Mouse (Mus musculus) T-cell, adult 66 days (primary cell): ENCODE measurements around the gene Cd4. TPM values are rescaled to one million over a fixed set of nuclear protein-coding genes. Genes with fewer than 3 reads are reported as not detected.

Experiments used
- total RNA-seq, 2 experiments: library from RNA; stranded (reverse); gene quantifications; 3 replicates in 1 of 2; 4 replicates in 1 of 2; pipeline ENCODE4 v1.2.4; 2023

Gene Cd4
- 100 to 1,000 TPM; 241 to 278 TPM for total RNA-seq

DNA sequence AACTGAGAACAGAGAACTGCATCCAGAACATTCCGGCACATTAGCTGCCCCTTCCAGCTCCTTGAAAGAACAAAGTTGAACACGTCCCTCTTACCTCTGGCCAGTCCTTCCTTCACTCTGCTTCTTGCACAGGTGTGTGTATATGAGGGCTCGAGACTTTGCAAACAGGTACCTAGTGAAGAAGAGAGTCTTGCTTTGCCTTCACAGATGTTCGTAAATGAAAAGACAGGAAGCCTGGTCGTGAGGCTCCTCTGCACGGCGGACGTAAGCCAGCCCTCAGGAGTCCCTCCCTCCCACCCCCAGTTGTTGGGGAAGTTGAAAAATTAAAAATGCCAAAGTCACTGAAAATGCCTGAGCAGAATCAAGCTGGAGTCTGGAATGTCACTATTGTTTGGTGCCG is at the start of gene Cd4:
Gene Cd4 (minus strand): TSS at position 236 of the 400 bp plus-strand sequence.

DNA sequence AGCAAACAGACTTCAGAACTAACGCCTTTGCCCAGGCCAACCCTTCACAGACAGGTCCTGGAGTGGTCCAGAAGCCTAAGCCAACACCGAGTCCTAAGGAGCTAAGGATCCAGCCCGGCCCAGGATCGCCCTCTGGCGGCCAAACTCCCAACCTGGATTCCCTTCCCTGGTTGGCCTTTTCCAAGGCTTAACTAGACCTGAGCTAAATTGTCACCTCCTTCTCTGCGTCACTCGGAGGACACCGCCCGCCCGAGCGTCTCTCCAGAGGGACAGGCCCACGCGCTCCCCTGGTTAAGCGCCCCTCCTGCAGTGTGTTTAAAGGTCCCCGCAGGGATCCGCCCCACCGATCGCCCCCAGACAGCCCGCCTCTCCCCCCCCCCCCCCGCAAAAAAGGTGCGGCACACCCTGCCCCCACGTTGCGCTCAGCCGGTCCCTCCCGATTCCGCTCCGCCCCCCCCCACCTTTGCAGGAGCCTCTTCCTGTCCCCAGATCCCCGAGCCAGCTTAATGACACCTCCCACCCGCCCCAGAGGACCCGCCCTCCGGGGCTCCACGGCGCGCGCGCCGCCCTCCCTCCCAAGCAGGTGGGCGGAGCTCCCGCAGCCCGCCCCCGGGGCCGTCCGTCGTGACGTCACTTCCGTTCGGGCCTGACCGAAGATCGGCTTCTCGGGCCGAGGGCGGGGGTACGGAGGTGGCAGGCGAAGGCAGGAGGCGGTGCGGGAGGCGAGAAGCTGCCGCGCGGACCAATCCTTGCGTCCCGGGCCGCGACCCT is 42.9 kb upstream of the Cd4 start, which contains the start of gene Mlf2:
Gene Mlf2 (plus strand): TSS at position 633 of the 771 bp plus-strand sequence.

DNA sequence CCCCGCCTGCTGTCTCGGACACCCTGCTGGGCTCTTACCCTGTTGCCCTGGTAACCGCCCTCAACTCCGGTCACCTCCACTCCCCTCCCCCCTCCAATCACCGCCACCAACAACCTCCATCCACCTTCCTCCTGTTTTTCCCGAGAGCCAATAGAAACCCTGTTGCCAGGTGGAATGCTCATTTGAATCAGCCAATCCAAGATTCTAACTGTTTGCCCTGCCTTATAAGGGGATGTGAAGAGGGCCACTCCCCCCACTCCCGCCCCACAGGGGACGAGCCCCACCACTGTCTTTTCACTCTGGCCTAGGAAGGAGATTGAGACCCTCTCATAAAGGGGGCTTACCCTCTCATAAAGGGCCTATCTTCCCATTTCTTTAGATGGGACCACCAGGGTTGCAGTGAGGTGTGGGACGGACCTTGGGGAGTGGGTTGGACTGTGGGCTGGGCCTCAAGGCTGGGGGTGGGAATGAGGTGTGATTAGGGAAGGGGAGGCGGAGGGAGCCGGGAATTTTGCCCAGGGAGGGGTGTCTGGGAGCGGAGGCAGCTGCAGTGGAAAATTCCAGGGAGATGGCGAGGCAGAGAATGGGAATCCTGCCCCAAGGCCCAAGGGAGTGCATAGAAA is 31.8 kb upstream of the Cd4 start, which contains the start of gene Ptms:
Gene Ptms (minus strand): TSS at position 409 of the 623 bp plus-strand sequence.

DNA sequence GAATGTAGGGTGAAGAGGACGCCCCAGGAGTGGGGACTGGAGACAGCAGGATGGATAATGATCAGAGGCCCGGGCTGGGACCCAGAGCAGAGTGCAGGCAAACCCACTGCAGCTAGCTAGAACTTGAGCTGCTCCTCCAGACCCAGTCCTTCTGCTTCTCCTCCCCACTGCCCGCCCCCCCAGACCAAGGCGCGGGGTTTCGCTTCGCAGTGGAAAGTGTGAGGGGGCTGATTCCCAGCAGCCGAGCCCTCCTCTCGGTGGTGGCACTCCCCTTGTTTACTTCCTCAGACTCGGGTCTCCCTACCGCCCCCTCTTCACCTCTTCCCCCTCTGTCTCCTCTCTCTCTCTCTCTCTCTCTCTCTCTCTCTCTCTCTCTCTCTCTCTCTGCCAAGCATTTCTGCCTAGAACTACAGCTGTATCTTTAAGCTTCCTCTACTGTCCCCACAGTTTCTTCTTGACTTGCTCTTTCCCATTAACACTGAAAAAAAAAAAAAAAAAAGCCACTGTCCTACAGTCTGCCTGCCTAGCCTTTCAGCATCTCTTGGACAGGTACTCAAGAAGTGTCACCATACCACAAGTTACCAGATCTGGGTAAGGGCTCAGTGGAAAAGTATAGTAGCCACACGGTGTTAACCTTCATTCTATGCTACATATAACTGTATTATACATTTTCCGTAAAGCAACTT is 23.7 kb upstream of the Cd4 start, which contains the start of gene Lag3:
Gene Lag3 (minus strand): TSS at position 173 of the 686 bp plus-strand sequence.

DNA sequence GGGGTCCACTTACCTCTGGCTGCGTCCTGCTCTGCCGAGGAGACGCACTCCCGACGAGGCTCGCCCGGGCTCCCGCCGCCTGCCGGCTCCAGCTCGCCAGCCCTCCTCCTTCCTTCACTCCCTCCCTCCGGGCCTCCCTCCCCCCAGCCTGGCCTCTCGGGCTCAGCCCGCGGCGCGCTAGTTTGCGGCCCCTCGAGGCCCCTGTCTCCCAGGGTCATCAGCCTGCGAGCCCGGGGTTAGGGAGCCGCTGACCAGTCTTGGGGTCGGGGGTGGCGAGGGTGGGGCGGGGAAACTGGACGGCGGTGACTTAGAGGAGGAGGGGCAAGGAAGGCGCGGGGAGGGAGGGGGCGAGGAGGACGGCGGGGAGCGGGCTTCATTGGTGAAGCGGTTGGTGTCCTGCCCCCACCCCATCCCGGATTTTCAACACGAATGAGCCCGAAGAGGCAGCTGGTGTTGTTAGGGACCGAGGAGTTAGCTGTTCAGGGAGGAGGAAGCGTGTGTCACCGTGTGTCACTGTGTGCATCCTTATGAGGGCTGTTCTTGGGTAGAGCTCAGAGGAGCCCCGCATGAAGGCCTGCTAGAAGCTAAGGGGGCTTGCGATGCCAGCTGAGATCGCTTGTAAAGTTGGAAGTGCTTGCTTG is 24.2 kb downstream of the Cd4 start, which contains the start of gene Gpr162:
Gene Gpr162 (minus strand): TSS at position 326 of the 641 bp plus-strand sequence.

DNA sequence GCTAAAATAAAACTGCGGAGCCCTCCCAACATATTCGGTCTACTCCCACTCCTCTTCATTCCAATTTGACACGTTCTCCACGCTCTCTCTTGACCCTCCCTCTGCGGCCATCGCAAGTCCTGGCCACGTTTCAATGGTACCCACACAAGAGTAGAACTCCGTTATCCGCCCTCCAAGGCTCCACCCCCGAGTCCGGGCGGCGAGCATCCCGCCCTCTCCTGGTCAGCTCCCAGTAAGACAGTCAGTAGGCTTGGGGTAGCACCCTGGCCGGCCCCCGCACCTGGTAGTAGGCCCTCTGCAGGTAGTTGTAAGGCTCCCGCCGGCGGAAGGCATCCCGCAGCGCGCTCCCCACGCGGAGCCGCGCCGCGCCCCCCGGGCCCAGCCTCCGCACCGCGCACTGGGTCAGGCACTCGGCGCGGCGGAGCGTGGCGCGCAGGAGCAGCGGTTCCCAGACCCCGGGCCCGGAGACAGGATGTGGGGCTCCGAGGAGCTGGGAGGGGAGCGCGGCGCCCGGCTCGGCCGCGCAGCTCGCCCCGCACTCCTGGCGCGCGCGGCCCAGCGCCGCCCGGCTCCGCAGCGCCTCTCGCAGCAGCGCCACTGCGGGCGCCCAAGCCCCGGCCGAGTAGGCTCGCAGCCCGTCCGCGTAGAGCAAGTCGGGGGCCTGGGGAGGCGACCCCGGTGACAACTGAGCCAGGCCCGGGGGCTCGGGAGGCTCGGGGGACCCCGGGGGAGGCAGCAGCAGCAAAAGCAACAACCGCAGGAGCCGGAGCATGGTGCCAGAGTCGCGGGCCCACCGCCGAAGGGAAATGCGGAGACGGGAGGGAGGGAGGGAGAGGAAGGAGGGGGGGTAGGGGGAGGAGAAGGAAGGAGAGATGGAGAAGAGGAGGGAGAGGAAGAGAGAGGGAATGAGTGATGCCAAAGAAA is 30.8 kb downstream of the Cd4 start, which contains the start of gene P3h3:
Gene P3h3 (minus strand): TSS at position 837 of the 924 bp plus-strand sequence.

DNA sequence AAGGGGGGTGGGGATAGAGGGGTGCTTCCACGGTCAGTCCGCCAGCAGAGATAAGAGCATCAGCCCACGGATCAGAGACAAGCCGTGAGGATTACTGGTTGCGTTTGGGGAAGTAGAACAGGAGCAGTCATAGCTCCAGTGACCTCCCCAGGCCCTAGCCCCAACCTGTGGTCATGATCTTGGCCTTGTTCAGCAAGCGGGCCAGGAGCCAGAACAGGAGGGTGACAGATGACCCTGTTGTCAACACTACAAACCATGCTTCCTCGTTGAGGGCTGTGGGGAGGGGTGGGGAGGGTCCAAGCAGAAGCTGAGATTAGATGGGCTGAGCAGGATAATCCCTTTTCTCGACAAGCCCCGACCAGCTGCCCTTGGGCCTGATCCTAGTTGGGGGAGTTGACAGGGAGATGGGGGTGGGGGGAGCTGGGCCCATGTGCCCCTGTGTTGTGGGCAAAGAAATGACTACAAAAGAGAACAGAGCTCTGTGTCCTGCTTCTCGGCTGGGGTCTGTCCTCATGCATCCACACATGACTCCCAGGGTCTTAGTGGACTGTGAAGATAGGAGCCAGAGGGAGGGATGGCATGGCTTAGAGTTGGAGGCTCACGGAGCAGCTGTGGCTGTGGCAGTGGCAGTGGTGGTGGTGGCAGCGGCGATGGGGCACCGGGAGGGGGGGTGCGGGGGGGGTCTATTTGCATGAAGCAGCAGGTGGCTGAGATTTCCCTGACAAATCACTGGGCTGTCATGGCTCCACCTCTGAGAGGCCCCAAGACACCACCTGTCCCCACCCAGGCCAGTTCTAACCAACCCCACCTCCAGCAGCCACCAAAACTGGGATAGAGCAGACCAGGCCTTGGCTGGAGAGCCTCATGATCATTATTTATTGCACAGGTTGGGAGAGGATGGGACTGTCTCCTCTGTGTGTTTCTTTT is 47.5 kb downstream of the Cd4 start, which contains the start of gene Gnb3:
Gene Gnb3 (minus strand): TSS at position 35 of the 927 bp plus-strand sequence.

DNA sequence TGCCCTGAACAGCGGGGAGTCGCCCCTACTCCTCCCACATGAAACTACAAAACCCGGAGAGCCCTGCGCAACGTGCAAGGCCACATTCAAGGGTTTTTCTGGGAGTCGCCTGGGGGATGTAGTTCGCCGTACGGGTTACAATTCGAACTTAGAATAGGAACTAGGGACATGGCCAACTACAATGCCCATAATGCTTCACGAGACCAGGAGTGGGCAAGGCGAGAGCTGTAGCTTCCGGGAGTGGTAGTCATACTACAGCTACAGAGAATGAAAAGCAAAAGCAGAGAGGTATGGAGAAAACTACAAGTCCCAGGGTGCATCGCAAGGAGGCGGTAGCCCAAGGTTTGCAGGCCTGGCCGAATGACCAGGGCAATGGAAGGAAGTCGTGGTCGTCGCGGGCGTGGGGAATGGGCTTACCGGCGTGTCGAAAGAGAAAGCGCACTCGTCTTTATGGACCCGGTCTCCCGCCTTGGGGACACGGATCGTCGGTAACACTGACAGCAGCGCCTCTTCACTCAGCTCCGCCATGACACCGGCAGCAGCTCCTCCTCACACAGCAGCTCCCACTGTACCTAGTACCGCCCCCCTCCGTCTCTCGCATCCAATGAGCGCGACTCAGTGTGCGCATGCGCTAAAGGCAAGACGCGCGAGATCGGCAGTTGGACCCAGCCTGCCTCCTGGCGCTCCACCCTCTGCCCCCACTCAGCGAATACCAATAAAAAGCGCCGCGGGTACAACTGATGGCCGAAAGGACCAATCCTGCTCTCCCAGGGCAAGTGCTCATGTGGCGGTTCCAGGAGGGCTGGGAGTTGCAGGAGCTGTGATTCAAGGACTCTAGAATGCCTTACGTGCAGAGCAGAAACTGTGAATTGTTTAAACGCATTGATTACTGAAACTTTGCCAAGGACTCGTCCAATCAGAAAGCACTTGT is 58.9 kb downstream of the Cd4 start, which contains the start of the genes Usp5 and Cdca3:
Gene Usp5 (minus strand): TSS at position 617 of the 931 bp plus-strand sequence.
Gene Cdca3 (plus strand): TSS at position 680 of the 931 bp plus-strand sequence.

Other genes starting within 250 kb of the Cd4 start
- 10 to 100 TPM; 72.3 to 77.4 TPM for gene Lpcat3, start 225.2 kb downstream of the Cd4 start, total RNA-seq
- 100 to 1,000 TPM; 187 to 191 TPM for gene Emg1, start 176.0 kb downstream of the Cd4 start, total RNA-seq
- gene Phb2, start 175.9 kb downstream of the Cd4 start, total RNA-seq, result 100 to 1,000 TPM; 161 to 164 TPM
- gene Ptpn6, start 149.5 kb downstream of the Cd4 start, total RNA-seq, result 100 to 1,000 TPM; 173 to 199 TPM
- gene Grcc10, start 146.8 kb downstream of the Cd4 start, total RNA-seq, result 100 to 1,000 TPM; 302 to 314 TPM
- gene Gm45234, start 132.2 kb downstream of the Cd4 start, total RNA-seq, result 1 to 10 TPM in 1 of 2 experiments, not detected in 1; 6.9 TPM
- 100 to 1,000 TPM; 134 to 156 TPM for gene Atn1, start 131.7 kb downstream of the Cd4 start, total RNA-seq
- 1 to 10 TPM; 3.3 to 3.8 TPM for gene Eno2, start 118.5 kb downstream of the Cd4 start, total RNA-seq
- gene Lrrc23, start 108.5 kb downstream of the Cd4 start, total RNA-seq, result 10 to 100 TPM in 1 of 2 experiments, 1 to 10 TPM in 1; 6.7 to 10.5 TPM
- 1 to 10 TPM; 1.1 to 3.6 TPM for gene Spsb2, start 79.6 kb downstream of the Cd4 start, total RNA-seq
- gene Tpi1, start 73.9 kb downstream of the Cd4 start, total RNA-seq, result 10 to 100 TPM; 37.5 to 43.1 TPM
- gene Usp5, start 58.7 kb downstream of the Cd4 start, total RNA-seq, result 10 to 100 TPM; 66.7 to 74.2 TPM
- gene Cdca3, start 58.7 kb downstream of the Cd4 start, total RNA-seq, result 1 to 10 TPM; 3.1 to 7.1 TPM
- gene Gnb3, start 47.9 kb downstream of the Cd4 start, total RNA-seq, result not detected
- gene P3h3, start 30.5 kb downstream of the Cd4 start, total RNA-seq, result under 1 TPM; 0.21 to 0.64 TPM
- gene Gpr162, start 24.2 kb downstream of the Cd4 start, total RNA-seq, result 1 to 10 TPM; 1.7 to 2.3 TPM
- 10 to 100 TPM in 1 of 2 experiments, 1 to 10 TPM in 1; 8.8 to 10.2 TPM for gene Lag3, start 23.5 kb upstream of the Cd4 start, total RNA-seq
- gene Ptms, start 31.9 kb upstream of the Cd4 start, total RNA-seq, result 10 to 100 TPM; 43.8 to 56.4 TPM
- gene Mlf2, start 43.2 kb upstream of the Cd4 start, total RNA-seq, result 100 to 1,000 TPM in 1 of 2 experiments, 10 to 100 TPM in 1; 90.3 to 110 TPM
- gene Cops7a, start 77.3 kb upstream of the Cd4 start, total RNA-seq, result 10 to 100 TPM; 37.3 to 49.3 TPM
- under 1 TPM; 0.90 to 0.98 TPM for gene Pianp, start 108.5 kb upstream of the Cd4 start, total RNA-seq
- gene Zfp384, start 120.9 kb upstream of the Cd4 start, total RNA-seq, result 10 to 100 TPM; 78.2 to 92.7 TPM
- gene Ing4, start 151.5 kb upstream of the Cd4 start, total RNA-seq, result 10 to 100 TPM; 76.9 to 88.3 TPM
- 10 to 100 TPM; 15.8 to 19.3 TPM for gene Acrbp, start 161.5 kb upstream of the Cd4 start, total RNA-seq
- 10 to 100 TPM; 24.2 to 32.6 TPM for gene Lpar5, start 179.7 kb upstream of the Cd4 start, total RNA-seq
- 100 to 1,000 TPM; 305 to 319 TPM for gene Chd4, start 207.8 kb upstream of the Cd4 start, total RNA-seq
- gene Nop2, start 243.7 kb upstream of the Cd4 start, total RNA-seq, result 10 to 100 TPM; 40.2 to 48.8 TPM